Mouse (Mus musculus) ovary, postnatal 36 days (tissue): ENCODE measurements around the gene E430018J23Rik.
"Not testable (repeated sequence)": the region's sequence is repeated elsewhere in the genome, so short reads cannot be mapped to it uniquely, and the experiment has no call there.

Experiments used
- DNase-seq: peaks from one replicate; pipeline ENCODE4 v3.0.0; 2022; ENCODE audit warnings: low spot score, mixed read lengths

E430018J23Rik gene

GRCm38 (mm10) chr7:127378310-127378921, 15.0 kb downstream of the E430018J23Rik start:
- DNase-seq: no peak

DNA sequence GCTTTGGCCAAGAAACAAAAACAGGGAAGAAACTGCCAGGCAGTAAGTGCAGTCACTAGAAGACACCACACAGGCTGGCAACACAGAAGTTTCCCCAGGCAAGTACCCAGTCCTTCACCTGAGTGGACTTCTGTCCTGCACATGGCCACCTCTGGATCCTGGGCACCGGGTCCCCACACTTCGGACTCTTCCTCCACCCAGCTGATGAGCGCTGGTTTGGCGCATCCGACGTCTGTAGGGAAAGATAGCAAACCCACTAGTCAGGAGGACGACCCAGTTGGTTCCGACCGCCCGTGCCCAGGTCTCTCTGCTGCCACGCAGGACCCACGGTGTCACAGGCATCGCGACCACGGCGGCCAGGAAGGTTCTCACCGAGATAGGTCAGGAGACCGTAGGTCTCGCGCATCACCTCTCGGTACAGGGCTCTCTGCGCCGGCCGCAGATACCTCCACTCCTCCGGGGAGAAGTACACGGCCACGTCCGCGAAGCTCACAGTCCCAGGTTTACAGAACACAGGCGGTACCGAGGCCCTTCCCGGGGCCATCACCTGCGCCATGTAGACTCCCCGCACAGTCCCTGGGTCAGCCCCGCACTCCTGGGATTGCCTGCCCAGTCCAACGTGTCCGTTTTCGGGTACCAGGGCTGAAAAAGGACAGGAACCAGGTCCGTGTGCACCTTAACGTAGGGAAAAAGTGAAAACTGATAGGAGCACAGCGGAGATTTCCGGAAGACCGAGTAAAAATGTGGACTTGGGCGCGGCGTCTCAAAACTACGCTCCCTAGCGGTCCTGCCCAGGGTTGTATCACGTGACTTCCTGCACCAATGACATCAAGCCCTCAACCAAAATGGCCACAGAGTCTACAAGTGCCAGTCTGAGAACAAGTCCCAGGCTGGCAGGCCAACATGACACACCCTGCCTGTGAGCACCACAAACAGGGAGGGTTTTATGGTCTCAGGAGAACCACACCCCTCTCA, 17.9 kb downstream of the E430018J23Rik start, which contains the start of gene Zfp747:
Gene Zfp747, minus strand, starts transcription at position 780 of the 975 bp plus-strand sequence.
- DNase-seq: peak; percentile 84

GRCm38 (mm10) chr7:127371870-127372269, 21.6 kb downstream of the E430018J23Rik start:
- not testable (repeated sequence) for DNase-seq

GRCm38 (mm10) chr7:127371213-127371612, 22.2 kb downstream of the E430018J23Rik start:
- DNase-seq: no peak

- DNase-seq: no peak
These were observed 27.2 kb downstream of the E430018J23Rik start for GRCm38 (mm10) chr7:127366249-127366648.

DNA sequence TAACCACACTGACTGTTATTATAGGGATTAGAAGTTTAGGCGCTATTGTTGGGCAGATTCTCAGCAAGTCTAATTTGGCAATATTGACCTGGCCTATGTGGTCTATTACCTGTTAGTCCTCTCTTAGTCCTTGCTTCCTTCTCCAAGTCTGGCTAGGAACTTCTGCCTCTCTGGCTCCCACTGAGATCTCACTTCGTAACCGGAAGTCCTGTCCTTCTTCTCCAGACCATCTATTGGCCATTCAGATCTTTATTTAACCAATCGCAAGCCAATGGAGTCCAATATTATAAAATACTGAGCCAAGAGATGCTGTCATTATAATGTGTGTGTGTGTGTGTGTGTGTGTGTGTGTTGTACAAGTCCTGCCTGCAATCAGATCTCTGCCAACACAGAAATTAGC, 29.3 kb downstream of the E430018J23Rik start:
- no peak for DNase-seq

DNA sequence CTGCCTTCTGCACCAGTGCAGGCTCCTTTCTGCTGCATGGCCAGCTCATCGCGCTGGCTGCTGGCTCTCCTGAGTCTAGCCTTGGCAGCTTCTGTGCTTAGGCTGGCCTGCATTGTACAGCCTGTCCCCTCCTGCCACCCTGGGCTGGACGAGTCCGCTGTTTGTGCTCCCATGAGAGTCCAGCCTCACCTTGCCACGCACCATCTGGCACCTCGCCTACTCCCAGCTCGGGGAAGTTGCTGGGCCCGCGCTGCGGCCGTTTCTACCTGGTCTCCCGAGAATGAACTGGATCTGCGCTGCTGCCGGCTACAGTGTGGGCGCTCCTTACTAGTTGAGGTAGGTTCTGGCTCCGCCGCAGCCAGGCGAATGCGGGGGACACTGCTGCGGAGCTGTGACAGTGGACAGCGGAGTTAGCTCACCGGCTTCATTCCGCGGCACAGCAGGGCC, 29.9 kb downstream of the E430018J23Rik start:
- DNase-seq: peak; percentile 33

DNA sequence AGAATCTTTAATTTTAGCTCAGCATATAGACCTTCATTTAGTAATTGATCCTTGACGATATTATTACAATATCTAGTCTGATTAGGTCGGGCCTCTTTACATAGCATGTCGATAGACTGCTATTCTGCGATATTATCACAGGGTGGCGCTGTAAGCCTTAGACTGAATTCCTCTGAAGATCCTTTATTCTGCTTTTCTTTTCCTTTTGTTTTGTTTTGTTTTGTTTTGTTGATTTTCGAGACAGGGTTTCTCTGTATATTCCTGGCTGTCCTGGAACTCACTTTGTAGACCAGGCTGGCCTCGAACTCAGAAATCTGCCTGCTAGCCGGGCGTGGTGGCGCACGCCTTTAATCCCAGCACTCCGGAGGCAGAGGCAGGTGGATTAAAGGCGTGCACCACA, 31.0 kb downstream of the E430018J23Rik start:
- not testable (repeated sequence) for DNase-seq

DNA sequence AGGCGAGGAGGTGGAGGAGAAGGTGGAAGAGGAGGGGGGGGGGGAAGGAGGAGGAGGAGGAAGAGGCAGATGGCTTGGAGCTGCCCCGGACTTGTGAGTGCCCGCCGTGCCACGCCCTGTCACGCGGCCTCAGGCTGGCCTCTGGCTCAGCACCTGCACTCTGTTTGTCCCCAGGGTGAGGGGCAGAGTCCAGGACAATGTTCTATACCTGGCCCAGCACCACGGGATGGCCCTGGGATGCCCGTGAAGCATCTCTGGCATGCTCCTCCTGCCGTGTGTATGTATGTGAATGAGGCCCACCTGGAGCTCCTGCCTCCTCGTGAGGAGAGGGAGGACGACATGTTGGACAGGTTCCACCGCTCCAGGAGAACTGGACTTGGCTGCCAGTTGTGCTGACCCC, 32.0 kb downstream of the E430018J23Rik start:
- DNase-seq: no peak

- DNase-seq: no peak
These were observed 33.2 kb downstream of the E430018J23Rik start for GRCm38 (mm10) chr7:127360265-127360664.

DNA sequence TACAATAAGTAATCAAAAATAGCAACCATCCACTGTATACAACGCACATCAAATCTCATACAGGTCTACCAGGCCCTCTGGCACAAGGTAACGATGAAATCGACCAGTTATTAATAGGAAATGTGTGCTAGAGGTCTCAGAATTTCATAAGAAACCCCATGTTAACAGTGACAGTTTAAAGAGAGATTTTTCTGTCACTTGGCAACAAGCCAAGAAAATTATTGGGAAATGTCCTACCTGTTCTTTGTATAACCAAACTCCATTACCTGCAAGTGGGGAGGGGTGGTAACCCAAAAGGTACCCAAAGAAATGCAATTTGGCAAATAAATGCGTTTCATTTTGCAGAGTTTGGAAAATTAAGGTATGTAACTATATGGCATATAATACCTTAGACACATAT, 35.0 kb downstream of the E430018J23Rik start:
- no peak for DNase-seq

DNA sequence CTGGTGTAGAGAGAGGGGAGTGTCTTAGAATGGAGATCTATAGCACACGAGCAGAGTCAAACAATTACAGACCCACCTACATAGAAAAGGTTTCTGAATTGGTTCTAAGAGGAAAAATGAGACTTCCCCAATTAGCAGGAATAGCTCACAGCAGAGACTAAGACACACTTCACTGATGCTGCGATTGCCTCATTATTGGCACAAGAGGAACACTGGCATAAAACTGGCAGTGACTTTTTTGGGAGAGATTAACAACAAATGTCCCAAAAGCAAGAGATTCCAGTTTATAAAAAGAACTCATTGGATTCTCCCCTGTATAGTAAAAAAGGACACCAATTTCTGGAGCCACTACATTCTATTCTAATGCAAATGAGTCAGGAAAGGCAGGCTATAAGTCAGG, 35.6 kb downstream of the E430018J23Rik start:
- DNase-seq: no peak

DNA sequence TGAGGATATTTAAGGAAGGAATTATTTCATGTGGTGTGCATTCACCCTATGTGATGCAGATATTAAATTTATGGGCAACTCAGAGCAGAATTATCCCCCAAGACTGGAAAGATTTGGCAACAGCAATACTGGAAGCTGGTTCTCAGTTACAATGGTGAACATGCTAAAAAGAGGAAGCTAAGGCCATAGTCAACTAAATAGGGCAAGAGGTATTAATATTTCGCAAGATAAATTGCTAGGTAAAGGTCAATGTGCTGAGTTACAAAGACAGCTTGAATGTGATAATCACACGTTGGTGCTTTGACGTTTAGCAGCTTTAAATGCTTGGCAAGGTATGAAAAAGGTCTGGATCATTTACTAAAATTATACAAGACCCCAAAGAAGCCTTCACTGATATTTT, 37.6 kb downstream of the E430018J23Rik start:
- no peak for DNase-seq

GRCm38 (mm10) chr7:127351230-127352004, 42.0 kb downstream of the E430018J23Rik start:
- no peak for DNase-seq

DNA sequence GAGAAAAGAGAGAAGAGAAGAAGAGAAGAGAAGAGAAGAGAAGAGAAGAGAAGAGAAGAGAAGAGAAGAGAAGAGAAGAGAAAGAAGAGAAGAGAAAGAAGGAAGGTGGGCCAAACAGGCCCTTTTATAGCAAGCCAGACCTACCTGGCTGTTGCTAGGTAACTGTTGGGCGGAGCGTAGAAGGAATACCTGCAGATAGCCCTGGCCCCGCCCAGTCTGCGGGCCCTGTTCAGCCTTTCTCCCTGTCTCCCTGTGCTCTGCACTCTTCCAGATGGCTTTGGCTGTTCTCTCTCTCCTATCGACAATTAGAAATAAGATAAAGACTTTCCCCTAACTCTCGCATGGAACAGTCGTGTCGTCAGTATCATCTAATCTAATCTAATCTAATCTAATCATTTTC, 46.8 kb downstream of the E430018J23Rik start:
- DNase-seq: peak; percentile 38

DNA sequence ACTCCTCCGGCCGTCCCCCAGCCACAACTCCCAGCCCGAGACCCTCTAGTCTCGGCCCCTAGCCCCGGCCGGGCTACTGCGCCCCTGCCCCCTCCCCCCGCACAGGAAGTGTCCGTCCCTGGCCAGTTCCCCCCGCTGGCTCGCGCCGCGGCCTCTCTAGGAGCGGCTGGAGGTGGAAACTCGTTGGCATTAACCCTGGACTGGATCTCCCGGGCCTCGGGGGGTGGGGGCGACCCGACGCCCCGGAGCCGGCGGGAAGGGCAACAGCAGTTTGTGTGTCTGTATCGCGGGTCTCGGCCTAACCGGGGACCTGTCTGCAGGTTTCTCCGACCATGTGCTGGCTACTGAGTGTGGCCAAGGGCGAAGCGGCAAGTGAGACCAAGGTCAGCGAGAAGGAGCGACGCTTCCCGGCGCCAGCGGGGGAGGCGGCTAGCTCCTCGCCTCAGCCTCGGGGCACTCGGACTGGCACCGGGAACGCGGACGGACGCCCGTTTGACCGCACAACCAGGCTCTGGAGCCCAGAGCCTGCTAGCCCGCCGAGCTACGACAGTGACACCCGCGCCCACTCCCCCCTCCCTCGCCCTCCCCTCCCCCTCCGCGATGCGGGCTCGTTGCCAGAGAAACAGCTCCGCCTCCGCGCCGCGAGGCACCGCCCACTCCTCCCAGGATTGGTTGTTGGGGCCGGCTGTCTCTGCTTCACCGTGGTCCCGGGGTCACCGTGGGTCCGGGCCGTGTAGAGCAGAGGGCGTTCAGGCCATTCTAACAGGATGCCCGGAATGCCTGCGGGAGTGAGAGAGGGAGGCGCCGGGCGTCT, 47.7 kb downstream of the E430018J23Rik start, which contains the start of gene Zfp768:
Gene Zfp768, minus strand, starts transcription at position 78 of the 814 bp plus-strand sequence.
- DNase-seq: peak; percentile 94

- peak; percentile 76 for DNase-seq
These were observed 48.3 kb downstream of the E430018J23Rik start for GRCm38 (mm10) chr7:127345092-127345491.

- no peak for DNase-seq
These were observed 49.1 kb downstream of the E430018J23Rik start for GRCm38 (mm10) chr7:127344371-127344770.

GRCm38 (mm10) chr7:127343351-127344019, 49.9 kb downstream of the E430018J23Rik start:
- DNase-seq: no peak

DNA sequence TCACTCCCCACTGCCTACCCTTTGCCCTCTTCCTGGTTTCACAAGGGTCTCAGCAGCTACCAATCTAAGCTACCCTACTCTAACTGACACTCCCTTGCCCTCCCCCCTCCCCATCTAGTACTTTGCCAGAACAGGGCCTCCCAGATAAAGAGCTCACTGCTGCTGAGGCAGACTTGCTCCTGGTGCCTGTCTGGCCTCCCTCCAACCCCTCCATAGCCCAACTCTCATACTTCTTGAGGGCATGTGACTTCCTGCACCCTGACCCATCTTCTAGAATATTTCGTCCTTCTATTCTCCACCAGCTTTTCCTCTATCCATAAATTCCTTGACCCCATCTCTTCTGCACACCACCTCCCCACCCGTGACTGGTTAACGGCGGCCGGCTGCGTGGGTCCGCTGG, 50.5 kb downstream of the E430018J23Rik start:
- no peak for DNase-seq

DNA sequence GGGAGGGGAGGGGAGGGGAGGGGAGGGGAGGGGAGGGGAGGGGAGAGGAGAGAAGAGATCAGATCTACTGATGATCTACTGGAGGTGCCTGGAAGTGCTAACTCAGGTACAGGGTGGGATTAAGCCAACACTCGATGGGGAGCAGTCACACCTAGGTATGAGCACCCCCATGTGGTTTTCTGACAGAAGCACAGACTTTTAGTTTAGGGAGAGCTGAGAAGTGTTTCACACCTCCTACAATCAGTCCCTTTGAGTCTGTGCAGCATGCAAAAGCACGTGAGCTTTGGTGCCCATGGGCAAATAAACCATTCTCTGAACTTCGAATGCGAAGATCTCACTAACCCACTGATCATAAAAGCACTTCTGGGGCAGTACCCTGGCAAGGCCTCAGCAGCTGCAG, 51.1 kb downstream of the E430018J23Rik start:
- DNase-seq: no peak
